Mouse (Mus musculus): ENCODE data around the gene Brox. TPM values are rescaled to one million over a fixed set of nuclear protein-coding genes. Genes with fewer than 3 reads are reported as not detected.

The Brox gene
- total RNA-seq, 1 experiment from 2014 or later, result 92.2 TPM

Other genes starting within 250 kb of the Brox start
- 9.5 and 14.1 TPM in 2 replicates for gene Disp1, start 75.7 kb downstream of the Brox start, total RNA-seq (2017)
- 123 and 137 TPM in 2 replicates for gene Aida, start 679 bp downstream of the Brox start, total RNA-seq (2017)
- 179 and 182 TPM in 2 replicates for gene Mia3, start 72.3 kb upstream of the Brox start, total RNA-seq (2017)
- 35.4 and 50.0 TPM in 2 replicates for gene Taf1a, start 91.7 kb upstream of the Brox start, total RNA-seq (2017)
- 0.23 and 0.37 TPM in 2 replicates for gene Hhipl2, start 120.9 kb upstream of the Brox start, total RNA-seq (2017)